Mouse (Mus musculus) neural tube, embryonic 10.5 days (tissue): ENCODE results near the gene Dennd5b.
"Not testable (repeated sequence)": the region's sequence is repeated elsewhere in the genome, so short reads cannot be mapped to it uniquely, and the experiment has no call there.

Experiments
- DNase-seq: peaks from one replicate; pipeline ENCODE4 v3.0.0-alpha.2; 2017; ENCODE audit warnings: low spot score; ENCODE audit errors: extremely low spot score

Dennd5b gene

DNA sequence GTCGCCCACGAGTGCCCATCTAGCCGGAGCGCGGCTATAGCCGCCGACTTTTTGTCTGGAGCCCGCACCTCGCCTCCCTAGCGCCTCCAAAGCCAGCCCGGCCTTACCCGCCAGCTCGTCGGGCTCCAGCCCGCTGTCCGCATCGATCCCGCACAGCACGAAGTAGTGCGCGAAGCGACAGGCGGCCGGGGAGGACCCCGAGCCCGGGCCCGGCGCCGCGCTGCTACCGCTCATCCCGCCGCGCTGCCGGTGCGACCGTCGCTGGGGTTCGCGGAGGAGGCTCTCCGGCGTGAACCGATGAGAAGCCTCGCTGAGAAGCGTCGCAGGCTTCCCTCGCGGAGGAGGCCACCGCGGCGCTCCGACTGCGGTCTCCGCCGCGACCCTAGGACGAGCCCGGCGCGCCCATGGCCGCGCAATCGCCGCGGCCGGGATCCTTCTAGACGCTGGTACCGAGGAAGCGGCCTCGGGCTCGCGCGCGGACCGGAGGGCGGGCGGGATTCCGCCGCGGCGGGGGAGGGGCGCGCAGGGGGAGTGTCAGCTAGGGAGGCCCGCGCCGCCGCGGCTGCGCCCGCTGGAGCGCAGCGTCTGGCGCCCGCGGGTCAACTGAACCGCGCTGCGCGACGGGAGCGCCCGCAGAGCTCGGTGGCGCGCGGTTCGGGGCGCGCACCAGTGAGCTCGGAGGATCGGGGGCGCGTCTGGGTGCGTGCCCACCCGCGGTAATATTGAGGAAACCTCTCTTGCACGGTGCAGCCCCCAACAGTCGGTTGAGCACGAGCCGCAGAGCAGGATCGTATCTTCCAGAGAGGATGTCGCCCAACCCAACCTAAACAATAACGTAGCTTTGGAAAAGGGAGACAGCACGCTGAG, at the start of gene Dennd5b:
Gene Dennd5b (minus strand): TSS at position 605 of the 867 bp plus-strand sequence.
- DNase-seq: no peak

DNA sequence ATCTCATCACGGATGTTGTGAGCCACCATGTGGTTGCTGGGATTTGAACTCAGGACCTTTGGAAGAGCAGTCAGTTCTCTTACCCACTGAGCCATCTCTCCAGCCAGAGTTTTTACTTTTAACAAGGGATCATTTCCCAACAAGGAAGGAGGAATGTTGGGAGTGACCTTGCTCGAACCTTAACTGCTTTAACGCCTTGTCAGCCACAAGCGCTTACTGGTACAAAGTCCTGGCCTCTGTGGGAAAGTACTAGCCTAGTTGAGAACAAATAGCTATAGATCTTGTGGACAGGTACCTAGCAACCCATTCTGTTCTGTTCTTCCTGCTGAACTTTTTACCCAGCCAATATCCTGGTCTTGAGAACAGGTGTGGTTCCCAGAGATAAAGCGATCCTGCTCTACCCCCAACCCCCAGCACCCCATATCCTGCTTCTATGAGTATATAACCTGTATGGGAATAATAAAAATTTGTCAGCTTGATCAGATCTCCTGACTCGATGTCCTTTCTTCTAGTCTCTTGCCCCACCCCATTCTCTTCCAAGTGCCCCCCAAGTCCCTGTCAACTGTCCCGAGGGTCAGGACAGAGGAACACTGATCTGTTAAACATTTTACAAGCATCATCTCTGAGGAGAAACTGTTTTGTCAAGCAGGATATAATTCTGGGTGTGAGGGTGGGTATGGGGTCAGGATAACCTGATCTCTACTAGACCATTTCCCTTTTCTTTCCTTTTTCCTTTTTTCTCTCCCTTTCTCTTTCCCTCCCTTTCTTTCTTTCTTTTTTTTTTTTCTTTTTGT, 47.2 kb upstream of the Dennd5b start:
- DNase-seq: no peak

DNA sequence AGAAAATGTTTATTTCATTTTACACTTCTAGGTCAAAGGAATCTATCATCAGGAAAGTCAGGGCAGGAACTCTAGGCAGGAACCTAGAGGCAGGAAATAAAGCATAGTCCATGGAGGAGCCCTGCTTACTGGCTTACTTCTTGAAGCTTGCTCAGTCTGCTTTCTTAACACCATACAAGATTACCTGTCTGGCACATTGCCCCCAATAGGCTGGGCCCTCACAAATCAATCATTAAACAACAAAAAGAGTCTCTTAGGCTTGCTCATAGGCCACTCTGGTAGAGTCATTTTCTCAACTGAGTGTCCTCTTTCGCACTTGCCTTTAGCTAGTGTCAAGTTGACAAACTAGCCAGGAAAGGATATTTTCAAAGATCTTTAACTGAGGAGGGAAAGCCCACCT, 43.7 kb upstream of the Dennd5b start:
- no peak for DNase-seq

DNA sequence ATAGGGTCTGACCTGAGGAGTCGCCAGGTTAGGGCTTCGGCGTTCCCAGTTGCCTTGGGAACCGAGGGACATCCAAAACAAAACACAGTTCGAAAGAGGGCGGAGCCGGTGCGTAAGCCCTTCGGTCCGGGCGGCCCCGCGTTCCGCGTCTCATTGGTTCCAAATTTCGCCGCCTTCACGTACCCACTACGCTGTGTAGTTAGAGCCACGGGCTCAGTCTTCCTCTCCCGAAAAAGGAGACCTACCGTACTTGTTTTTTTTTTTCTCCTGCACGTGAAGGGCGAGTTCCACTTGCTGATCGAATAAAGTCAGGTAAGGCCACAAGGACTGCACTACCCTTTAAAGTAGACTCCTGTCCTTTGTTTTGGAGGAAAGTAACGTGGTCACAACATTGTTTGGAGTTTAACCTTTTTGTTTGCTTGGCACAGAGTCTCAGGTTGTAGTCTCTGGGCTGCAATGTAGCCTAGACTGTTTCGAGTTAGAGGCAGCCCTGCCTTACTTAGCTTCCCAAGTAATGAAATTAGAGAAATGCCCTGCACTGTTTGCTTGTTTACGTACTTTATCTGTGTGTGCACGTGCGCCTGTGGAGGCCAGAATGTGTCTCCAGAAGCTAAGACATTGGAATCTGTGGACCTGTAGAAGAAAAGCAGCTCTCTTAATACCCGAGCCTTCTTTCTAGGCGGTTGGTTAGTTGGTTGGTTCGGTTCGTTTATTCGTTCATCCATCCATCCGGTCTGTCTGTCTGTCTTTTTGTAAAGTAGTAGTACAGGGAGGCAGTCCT, 40.1 kb upstream of the Dennd5b start:
- peak; percentile 84 for DNase-seq

DNA sequence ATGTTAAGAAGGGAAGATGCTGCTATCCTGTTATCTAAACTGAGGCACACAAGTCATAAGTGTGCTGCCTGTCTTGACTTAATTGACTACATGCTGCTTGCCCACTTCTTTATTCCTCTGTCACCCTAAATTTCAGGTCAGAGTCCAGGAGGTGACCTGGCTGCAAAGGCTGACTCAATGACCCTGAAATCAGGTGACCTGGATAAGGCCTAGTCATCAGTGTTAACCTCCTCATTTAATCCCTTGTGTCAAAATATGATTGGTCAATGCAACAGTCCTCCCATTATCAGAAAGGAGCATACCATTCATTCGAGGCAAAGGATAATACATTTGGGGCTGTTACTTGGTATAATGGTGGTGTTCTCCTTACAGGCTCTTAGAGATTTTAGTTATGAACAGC, 38.0 kb upstream of the Dennd5b start, which contains the start of gene Etfbkmt:
Gene Etfbkmt (plus strand): TSS at position 379 of the 400 bp plus-strand sequence.
- no peak for DNase-seq

DNA sequence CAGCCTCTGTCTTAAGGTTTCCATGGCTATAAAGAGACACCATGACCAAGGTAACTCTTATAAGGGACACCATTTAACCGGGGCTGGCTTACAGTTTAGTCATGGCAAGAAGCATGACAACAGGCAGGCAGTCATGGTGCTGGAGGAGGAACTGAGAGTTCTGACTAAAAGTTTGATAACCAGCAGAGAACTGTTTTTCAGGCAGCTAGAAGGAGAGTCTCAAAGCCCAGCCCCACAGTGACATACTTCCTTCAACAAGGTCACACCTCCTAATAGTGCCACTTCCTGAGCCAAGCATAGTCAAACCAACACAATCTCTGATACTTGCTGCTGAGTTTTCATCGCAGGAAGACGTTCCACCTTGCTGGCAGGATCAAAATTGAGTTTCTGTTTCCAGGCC, 37.5 kb upstream of the Dennd5b start:
- no peak for DNase-seq

DNA sequence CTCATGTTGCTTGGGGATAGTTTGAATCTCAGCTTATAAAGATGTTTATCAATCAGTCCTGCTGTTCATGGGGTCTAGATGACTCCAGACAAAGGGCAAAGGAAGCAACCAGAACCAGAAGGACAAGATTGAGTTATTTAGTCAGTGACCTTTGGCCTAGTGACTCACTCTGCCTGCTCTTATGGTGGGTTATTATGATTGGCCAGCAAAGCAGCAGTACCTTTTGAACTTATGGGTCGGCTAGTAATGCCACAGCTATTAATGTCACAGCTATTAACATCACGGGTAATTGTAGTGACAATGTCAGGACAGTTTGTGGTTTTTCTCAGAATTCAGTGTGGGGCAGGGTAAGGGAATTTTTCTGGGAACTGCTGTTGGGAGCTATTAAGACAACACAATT, 36.5 kb upstream of the Dennd5b start:
- DNase-seq: no peak

DNA sequence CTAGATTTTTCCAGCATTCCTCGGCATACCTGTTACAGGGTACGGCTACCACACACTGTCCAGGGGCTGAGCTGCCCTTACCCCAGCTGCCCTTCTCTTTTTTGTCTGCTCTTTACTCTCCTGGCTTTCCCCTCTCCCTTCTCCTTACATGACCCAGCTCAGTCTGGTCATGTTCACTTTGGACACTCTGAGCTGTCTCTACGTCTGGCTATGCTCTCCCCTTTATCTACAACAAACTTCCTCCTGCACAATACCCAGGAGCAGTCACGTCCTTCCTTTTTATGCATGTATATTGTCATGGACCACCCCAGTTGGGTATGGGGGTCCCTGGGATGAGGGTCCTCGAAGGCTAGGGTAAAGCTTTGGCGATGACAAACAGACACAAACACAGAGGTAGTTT, 34.2 kb upstream of the Dennd5b start:
- no peak for DNase-seq

DNA sequence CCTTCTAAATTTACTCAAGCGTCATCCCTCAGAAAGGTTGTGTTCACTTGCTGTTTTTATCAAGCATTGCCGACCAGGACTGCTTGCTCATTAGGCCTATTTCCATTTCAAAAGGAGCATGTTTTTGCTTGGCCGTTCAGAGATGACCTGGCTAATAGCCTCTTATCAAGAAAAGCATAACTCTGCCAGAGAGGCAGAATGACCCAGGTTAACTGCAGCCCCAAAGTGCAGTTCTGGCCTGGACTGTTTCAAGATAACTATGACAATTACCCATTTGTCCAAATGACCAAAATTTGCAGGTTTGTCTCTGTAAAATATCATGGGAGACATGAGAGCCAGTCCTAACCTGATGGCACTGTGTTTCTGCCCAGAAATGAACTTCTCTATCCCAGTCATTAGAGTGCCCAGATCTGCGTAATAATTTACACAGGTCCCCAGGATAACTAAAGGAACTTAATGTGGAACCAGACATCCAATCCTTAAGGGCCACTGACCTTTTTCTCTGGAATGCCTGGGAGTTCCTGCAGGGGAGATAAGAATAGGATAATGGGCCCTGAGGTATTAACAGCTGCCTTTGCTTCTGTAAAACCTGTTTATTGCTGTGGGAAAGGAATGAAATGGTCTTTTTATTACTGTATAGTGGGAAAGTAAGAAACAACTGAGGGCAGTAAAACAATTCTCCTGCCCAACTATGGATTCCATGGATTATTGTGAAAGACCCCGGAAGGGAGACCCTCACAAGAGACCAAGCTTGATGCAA, 33.1 kb upstream of the Dennd5b start:
- no peak for DNase-seq

DNA sequence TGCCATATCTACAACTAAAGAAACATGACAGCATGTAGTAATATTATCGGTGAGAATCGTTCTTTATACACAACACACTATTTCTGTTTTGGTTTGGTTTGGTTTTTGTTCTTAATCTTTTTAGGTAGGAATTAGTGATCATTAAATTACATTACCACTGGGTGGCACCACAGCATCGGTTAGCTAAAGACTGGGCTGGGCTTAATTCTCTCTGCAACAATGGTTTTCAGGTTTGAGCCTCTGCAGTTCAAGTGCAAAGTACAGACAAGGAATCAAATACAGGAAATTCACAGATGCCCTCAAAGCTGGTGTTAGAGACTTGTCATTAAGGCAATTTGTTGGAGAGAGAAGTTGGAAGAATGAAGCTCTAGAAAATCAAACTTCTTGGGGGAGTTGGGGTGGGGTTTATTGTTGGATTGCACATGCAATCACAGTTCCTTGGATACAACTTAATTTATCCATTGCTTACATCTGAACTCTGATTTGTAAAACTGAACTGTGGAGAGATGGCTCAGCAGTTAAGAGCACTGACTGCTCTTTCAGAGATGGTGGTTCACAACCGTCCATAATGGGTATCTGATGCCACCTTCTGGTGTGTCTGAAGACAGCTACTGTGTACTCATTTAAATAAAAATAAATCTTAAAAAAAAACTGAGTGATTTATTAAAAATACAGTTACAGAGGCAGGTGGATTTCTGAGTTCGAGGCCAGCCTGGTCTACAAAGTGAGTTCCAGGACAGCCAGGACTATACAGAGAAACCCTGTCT, 31.0 kb upstream of the Dennd5b start:
- peak; percentile 36 for DNase-seq

DNA sequence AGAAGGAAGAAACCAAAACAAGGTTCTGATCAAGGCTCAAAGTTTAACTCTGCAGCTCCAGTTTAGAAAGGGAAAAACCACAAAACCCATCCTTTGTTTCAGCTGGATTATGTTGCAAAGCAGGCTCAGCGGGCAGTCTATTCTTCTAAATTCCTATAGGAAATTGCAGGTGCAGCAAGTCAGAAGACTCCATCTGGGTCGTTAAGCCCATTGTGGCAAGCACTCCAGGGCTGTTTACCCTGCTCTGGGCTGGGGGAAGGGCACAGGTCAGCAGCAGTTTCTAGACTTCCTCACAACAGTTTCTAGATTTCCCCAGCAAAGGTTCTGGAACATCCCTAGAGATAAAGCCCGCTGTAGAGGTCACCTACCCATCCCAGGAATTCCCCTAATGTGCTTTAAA, 29.6 kb upstream of the Dennd5b start:
- no peak for DNase-seq

DNA sequence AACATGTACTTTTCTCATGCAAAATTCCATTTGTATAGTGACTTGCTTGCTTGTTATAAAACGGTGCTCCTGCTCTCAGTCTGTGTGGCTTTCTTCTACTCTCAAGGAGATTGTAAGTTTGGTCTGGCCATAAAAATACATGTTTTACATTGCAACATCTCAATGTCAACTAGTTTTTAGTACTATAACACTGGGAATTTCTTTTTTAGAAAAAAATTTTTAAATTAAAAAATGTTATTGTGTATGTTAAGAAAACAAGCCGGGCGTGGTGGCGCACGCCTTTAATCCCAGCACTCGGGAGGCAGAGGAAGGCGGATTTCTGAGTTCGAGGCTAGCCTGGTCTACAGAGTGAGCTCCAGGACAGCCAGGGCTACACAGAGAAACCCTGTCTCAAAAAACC, 28.4 kb upstream of the Dennd5b start, which contains the start of gene Gm10203:
Gene Gm10203 (plus strand): TSS at position 301 of the 400 bp plus-strand sequence.
- not testable (repeated sequence) for DNase-seq

DNA sequence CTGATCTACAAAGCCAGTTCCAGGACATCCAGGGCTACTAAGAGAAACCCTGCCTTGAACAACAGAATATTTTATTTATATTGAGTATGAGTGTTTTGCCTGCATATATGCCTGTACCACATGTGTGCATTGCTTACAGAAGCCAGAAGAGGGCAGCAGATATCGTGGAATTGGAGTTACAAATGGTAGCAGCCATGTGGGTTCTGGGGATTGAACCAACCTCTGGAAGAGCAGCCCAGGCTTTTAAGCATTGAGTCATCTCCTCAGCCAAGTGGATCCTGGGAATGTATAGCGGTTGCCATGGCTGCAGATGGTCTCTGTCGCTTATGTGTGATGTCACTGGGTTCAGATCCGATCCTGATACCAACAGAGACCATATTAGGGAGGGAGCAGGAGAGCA, 25.2 kb upstream of the Dennd5b start:
- no peak for DNase-seq

DNA sequence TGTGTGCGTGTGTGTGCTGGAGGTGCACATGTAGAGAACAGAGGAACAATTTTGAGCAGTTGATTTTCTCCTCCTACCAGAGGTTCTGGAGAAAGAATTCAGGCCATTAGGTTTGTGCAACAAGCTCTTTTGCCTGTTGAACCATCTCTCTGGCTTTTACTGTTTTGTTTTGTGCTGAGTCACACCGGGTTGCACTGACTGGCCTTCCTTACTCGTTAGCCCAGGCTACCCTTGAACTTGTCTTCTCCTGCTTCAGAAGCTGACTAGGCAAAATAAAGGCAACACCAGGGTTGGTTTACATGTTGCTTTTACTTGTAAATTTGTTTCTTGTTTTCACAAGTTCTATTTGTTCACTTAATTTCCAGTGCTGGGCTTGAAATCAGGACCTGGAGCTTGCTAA, 21.6 kb upstream of the Dennd5b start:
- DNase-seq: no peak

DNA sequence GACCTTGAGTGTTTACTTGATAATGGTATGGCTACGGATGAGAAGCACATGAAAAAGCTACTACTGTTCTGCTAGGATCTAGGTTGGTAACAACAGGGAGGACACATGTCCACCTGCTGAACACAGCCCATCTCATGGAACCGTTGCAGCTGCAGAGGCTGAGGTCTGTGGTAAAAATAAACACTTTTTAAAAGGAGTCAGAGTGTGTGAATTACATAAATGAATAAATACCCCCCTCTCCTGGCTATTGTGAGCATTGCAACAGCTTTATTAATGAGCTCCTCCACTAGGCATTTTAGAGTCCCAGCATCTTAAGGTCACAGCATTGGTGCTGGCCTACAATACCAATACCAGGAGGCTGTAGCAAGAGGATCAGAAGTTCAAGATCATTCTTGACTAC, 18.4 kb upstream of the Dennd5b start:
- no peak for DNase-seq

DNA sequence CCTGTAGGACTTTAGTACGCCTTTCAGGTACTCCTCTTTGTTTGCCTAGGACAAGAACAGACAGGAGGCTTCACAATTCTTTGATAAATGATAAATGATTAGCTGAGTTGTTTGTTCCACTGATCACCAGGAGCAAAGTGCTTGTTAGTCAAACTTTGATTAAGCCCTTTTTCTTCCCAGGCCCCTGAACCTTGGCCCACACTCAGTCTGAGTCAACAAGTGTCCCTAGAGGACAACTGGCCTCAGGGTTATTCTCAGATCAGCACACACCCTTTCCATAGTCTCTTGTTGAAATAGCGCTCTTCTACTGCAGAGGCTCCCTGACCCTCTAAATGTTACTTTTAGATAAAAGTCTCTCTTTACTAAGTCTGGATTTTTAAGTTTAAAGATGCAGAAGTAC, 17.5 kb upstream of the Dennd5b start:
- DNase-seq: no peak

DNA sequence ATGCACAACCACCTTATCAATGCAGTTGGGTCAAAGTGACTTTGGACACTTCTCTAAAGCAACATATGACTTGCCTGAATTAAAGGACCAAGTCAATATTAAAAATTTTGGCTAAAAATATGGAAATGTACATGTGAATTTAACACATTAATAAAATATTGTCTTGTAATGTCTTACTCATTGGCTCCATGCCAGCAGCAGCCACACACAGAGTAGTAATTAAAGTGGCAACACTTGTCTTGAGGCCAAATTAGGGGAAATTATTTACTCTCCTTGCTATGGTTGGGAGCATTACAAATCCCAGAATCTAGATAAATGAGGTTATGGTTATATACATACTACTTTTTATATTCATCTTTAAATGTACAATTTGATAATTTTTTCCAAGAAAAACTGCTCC, 15.5 kb upstream of the Dennd5b start:
- no peak for DNase-seq

DNA sequence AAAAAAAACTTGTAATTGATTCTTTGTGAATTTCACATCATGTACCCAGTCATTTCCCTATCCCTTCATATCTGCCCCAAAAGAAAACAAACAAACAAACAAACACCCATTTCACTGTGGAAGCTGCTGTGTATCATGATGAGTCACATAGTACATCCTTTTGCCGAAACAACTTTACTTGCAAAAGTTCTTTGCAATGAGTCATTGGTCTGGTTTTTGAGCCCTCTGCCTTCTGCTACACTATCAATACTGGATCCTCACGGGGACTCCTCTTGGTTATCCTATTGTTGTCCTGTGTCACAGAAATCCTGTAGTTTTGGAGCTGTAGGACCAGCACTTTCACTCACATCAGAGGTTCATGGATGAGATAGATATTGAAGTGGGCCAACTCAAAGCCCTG, 7.4 kb upstream of the Dennd5b start:
- no peak for DNase-seq

DNA sequence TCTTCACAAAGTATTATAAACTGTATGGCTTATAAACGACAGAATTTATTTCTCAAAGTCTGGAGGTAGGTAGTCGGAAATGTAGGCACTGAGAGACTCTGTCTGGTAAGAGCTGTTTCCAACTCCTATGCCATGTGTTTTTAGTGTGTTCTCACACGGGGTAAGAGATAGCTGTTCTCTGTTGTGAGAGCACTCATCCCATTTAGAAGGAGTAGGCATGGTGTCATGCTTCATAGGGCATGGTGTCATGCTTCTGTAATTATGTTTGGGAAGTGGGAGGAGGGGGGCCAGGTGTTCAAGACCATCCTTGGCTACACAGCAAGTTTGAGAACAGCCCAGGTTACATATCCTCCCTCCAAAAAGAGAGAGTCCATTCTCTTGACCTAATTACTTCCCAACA, 6.1 kb upstream of the Dennd5b start:
- no peak for DNase-seq

DNA sequence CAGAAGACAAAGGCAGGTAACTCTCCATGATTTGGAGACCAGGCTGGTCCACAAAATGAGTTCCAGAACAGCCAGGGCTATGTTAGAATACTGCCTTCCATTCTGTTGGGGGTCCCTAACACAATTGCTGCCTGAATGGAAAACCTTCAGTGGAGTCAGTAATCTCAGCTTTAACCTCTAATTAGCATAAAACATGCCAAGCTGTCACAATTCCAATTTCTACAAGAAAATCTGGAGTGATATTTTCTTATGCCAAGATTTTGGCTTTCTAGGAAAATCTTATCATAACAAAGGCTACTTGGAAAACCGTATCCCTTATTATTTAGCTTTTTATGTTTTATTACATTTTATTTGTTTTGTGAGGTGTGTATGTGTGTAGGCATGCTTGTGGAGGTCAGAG, 2.0 kb upstream of the Dennd5b start:
- DNase-seq: no peak
